Mouse (Mus musculus) bone marrow macrophage, adult 2 months (primary cell): Measurements from ENCODE around the gene Eif4e3.

Experiments
- CTCF ChIP-seq: IDR thresholded peaks from 2 replicates; pipeline ENCODE4 v1.5.1; 2012; ENCODE audit warnings: low read depth, mild to moderate bottlenecking, low read length, moderate library complexity
- POLR2A ChIP-seq: IDR thresholded peaks from 2 replicates; pipeline ENCODE4 v1.6.1; 2012; ENCODE audit warnings: mild to moderate bottlenecking, low read depth, low read length, borderline replicate concordance

DNA sequence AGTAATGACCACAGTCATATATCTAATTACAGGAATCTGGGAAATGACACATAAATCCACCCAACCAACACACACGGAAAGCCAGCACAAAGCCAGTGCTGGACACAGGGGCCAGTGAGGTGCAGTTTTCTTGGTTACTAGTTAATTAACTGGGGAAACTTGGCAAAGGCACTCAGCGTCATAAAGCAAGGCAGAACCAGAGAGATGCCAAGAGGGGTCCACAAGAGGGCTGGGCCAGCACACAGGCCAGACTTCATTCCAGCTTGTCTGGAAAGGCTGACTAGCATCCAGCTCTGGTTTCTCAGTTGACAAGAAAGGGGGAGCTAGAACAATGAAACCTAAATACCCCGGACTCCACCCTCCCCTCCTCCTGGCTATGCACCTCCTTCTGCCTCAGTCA lies 33.9 kb upstream of the Eif4e3 start:
- TF ChIP-seq CTCF = no peak
- TF ChIP-seq POLR2A = no peak
